Mouse (Mus musculus) olfactory bulb, adult 2 months (tissue): Measurements from ENCODE around the gene Tsc1. TPM values are rescaled to one million over a fixed set of nuclear protein-coding genes. Genes with fewer than 3 reads are reported as not detected.

Experiments
- H3K27ac ChIP-seq: fragments of 200-500 bp; 2 replicates; pipeline ENCODE4 v1.5.1; 2012; ENCODE audit warnings: low read depth, low read length; ENCODE audit not compliant: insufficient read depth
- H3K4me1 ChIP-seq: fragments of 200-500 bp; 2 replicates; pipeline ENCODE4 v1.6.1; 2012; ENCODE audit warnings: low read length; ENCODE audit not compliant: control insufficient read depth, insufficient read depth
- H3K4me3 ChIP-seq: fragments of 200-500 bp; 2 replicates; pipeline ENCODE4 v1.5.1; 2012; ENCODE audit warnings: mild to moderate bottlenecking, low read depth, low read length, moderate library complexity; ENCODE audit not compliant: insufficient read depth
- CTCF ChIP-seq: fragments of 200-500 bp; IDR thresholded peaks from 2 replicates; pipeline ENCODE4 v1.5.1; 2012; ENCODE audit warnings: low read depth, mild to moderate bottlenecking, low read length, moderate library complexity; ENCODE audit not compliant: insufficient read depth
- POLR2A ChIP-seq: fragments of 200-500 bp; IDR thresholded peaks from 2 replicates; pipeline ENCODE4 v1.6.1; 2012; ENCODE audit warnings: mild to moderate bottlenecking, low read depth, low read length, moderate library complexity; ENCODE audit not compliant: insufficient read depth
- WGBS: fragments of 180-500 bp; shearing (Covaris S2); methylation state at CpG from one replicate; pipeline ENCODE4 v1.1.7; 2018; 5-methylcytosine and 5-hydroxymethylcytosine counted together
- polyA plus RNA-seq: library from polyadenylated mRNA; stranded (reverse); fragments of >200 nt; gene quantifications from 2 replicates; pipeline ENCODE4 v1.2.4, GENCODE M21; 2012; ENCODE audit warnings: low replicate concordance; ENCODE audit not compliant: missing spikeins, insufficient read depth, insufficient read length

Tsc1 gene
- polyA plus RNA-seq, 1 experiment: not detected

DNA sequence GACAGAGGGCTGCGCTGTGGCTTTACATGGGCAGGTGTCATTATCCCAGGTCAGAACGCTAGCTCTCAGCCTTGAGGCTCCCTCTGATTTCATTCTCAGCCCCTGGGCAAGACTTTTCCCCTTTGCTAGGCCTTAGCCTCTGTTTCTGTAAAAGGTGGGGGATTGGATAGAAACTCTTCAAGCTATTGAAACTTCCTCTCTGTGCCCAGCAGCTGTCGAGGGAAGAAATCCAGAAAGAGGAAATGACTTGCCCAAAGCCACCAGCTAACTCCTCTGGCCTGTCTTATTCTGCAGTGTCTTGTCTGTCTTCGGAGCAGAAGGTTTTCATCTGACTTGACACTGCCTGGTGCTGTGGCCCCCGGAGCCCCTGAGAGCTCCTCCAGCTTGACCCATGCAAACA is 57.5 kb downstream of the Tsc1 start:
- H3K4me3 ChIP-seq: no peak overlapping the region
- H3K27ac ChIP-seq: no peak overlapping the region
- TF ChIP-seq CTCF (no peak), POLR2A (no peak)
- WGBS: 78% methylated on average over 5 of the region's 5 CpGs
- H3K4me1 ChIP-seq: peaks cover 8% of the 10 kb centered on the region

DNA sequence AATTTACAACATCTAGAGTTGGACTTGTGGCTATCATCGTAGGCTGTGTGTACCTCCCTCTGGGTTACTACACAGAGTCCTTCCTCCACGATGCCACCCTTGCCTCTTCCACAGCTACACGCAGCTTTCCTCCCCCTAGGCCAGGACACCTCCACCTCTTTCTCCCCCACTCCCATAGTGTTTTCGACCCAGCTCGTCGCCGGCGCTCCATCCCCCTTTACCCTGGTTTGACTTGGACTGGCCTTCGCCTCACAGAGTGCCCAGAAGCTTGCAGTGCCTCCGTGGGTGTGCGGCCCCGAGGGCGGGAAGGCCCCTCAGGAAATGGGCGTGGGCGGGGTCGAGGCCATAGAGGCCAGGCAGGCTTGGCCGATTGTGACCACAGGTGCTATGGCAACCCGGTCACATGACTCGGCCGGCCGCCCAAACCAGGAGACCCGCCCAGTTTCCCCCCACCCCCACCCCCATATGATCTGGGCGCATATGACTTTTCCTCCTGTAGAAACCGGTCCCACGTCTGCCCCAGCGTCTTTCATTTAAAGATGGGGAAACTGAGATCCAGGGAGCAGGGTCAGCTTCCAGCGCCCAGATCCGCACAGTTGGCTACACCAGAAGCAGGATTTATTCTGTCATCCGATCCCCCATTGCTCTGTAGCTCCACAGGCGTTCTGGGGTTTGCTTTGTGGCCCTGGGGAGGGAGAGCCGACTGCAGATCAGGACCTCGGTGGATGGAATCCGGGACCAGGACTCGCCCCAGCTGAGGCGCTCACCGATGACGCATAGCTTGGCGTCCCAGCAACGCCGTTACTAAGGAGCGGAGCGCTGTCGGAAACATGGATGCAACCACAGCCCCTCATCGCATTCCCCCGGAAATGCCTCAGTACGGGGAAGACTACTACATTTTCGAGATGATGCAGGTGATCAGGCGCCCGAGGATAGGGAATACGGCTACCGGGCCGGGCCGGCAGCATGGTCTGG is 58.6 kb downstream of the Tsc1 start, which contains the start of the genes Spaca9 and Ak8:
Spaca9 (minus strand) TSS at position 367 of the 975 bp plus-strand sequence.
Ak8 (plus strand) TSS at position 804 of the 975 bp plus-strand sequence.
- TF ChIP-seq CTCF (no peak), POLR2A (peak; percentile 37; the same call in 1 of the 2 replicates)
- Histone ChIP-seq H3K4me1 (peaks cover 8% of the 10 kb centered on the region), H3K4me3 (peak within 1 kb of the TSS; percentile 79), H3K27ac (no peak within 1 kb of the TSS)
- under 1% methylated on average over 53 of the region's 53 CpGs for WGBS

GRCm38 (mm10) chr2:28701646-28702262 is 60.7 kb downstream of the Tsc1 start:
- no peak overlapping the region for H3K4me3 ChIP-seq
- WGBS: 64% methylated on average over 8 of the region's 8 CpGs
- no peak overlapping the region for H3K27ac ChIP-seq
- TF ChIP-seq POLR2A: no peak
- TF ChIP-seq CTCF: no peak
- peaks cover 8% of the 10 kb centered on the region for H3K4me1 ChIP-seq

GRCm38 (mm10) chr2:28706106-28706636 is 65.1 kb downstream of the Tsc1 start:
- TF ChIP-seq CTCF: no peak
- no peak for TF ChIP-seq POLR2A
- no peak overlapping the region for H3K27ac ChIP-seq
- WGBS: 84% methylated on average over 8 of the region's 8 CpGs

GRCm38 (mm10) chr2:28706787-28707186 is 65.8 kb downstream of the Tsc1 start:
- Histone ChIP-seq H3K4me3 (no peak overlapping the region), H3K4me1 (no peaks in the 10 kb centered on the region), H3K27ac (no peak overlapping the region)
- TF ChIP-seq CTCF: no peak
- TF ChIP-seq POLR2A: no peak
- WGBS: 82% methylated on average over 6 of the region's 6 CpGs

More at GRCm38 (mm10) chr2:28706106-28706636, 65.1 kb downstream of the Tsc1 start:
- H3K4me1 ChIP-seq: no peaks in the 10 kb centered on the region
- no peak overlapping the region for H3K4me3 ChIP-seq

DNA sequence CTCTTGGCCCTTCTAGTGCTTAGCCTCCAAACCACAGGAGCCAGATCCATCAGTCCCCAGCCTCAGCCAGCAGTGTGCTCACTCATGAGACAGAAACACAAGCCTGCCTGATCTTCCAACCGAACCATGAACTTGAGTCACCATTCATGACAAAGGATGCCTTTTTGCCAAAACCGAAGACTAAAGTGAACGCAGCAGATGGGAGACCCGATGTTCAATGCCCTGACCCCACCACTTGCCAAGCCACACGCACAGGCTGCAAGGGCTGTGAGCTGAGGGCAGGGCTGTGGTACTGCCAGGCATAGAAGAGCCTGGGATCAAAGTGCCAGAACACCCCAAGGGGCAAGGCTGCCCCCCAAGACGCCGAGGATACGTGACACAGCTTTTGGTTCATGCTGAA is 72.0 kb downstream of the Tsc1 start:
- 77% methylated on average over 8 of the region's 8 CpGs for WGBS
- H3K4me1 ChIP-seq: no peaks in the 10 kb centered on the region
- no peak overlapping the region for H3K4me3 ChIP-seq
- TF ChIP-seq CTCF: no peak
- no peak for TF ChIP-seq POLR2A
- H3K27ac ChIP-seq: no peak overlapping the region

DNA sequence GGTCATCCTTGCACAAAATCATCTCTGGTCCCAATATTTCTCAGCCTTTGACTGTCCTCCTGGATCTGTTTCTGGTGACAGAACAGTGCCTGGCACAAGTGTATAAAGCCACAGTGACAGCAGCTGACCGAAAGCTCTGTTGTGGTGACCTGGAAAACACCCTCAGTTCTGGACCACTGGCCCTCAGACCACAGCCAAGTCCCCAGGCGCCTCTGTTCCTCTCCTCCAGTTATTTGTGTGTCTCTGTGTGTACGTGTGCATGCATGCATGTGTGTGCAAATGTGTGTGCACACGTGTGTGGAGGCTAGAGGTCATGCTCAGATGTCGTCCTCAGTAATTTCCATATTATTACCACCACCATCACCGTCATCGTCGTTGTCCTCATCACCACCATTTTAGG is 81.4 kb downstream of the Tsc1 start:
- Histone ChIP-seq H3K27ac (no peak overlapping the region), H3K4me3 (no peak overlapping the region), H3K4me1 (peaks cover 2% of the 10 kb centered on the region; the same call in 1 of the 2 replicates)
- WGBS: 93% methylated on average over 8 of the region's 8 CpGs
- TF ChIP-seq CTCF (no peak), POLR2A (no peak)

GRCm38 (mm10) chr2:28723912-28724311 is 82.9 kb downstream of the Tsc1 start:
- Histone ChIP-seq H3K4me1 (peaks cover 2% of the 10 kb centered on the region; the same call in 1 of the 2 replicates), H3K27ac (no peak overlapping the region), H3K4me3 (no peak overlapping the region)
- TF ChIP-seq POLR2A (no peak), CTCF (no peak)
- WGBS: 49% methylated on average over 9 of the region's 9 CpGs
